Mouse (Mus musculus): ENCODE results near the gene Vmn1r79.
"Not testable (repeated sequence)": the region's sequence is repeated elsewhere in the genome, so short reads cannot be mapped to it uniquely, and the experiment has no call there.

Gene Vmn1r79

GRCm38 (mm10) chr7:12170979-12171378 lies at the start of gene Vmn1r79:
Gene Vmn1r79 (plus strand): TSS chr7:12171279.
- not testable (repeated sequence) for DNase-seq

- DNase-seq: no peak
These were observed 21.1 kb upstream of the Vmn1r79 start, which contains the start of gene Vmn1r78 for GRCm38 (mm10) chr7:12149957-12150356. Gene Vmn1r78 (plus strand): TSS chr7:12150257.

GRCm38 (mm10) chr7:12156463-12156862 lies 14.6 kb upstream of the Vmn1r79 start:
- DNase-seq: not testable (repeated sequence)

- DNase-seq: not testable (repeated sequence)
These were observed 1.8 kb downstream of the Vmn1r79 start for GRCm38 (mm10) chr7:12172926-12173325.

- no peak for DNase-seq
These were observed 17.9 kb downstream of the Vmn1r79 start, which contains the start of gene Vmn1r80 for GRCm38 (mm10) chr7:12188986-12189385. Gene Vmn1r80 (plus strand): TSS chr7:12189286.

GRCm38 (mm10) chr7:12204141-12204540 lies 33.1 kb downstream of the Vmn1r79 start:
- DNase-seq: no peak

Data from cerebellum, adult 9-11 months (tissue).